Mouse (Mus musculus) urinary bladder, adult 2 months (tissue): ENCODE data around the gene Gabarap. TPM values are rescaled to one million over a fixed set of nuclear protein-coding genes. Genes with fewer than 3 reads are reported as not detected.
"Not testable (repeated sequence)": the region's sequence is repeated elsewhere in the genome, so short reads cannot be mapped to it uniquely, and the experiment has no call there.

ENCODE experiments used
- DNase-seq: peaks from one replicate; pipeline ENCODE4 v3.0.0; 2022; ENCODE audit warnings: low spot score
- polyA plus RNA-seq: library from polyadenylated mRNA; depleted of rRNA; stranded (reverse); fragments of >200 nt; gene quantifications from 2 replicates; pipeline ENCODE4 v1.2.3, GENCODE M21; 2012

Gene Gabarap
- polyA plus RNA-seq, 1 experiment: 374 TPM

- no peak for DNase-seq
Observed at GRCm38 (mm10) chr11:69998567-69999491, 7.9 kb downstream of the Gabarap start.

GRCm38 (mm10) chr11:69999666-70000065 is 8.7 kb downstream of the Gabarap start:
- DNase-seq: no peak

- DNase-seq: peak; percentile 74
Observed at GRCm38 (mm10) chr11:70000396-70000898, 9.5 kb downstream of the Gabarap start, which contains the start of gene Dvl2. Dvl2 (plus strand) TSS chr11:70000595.

DNA sequence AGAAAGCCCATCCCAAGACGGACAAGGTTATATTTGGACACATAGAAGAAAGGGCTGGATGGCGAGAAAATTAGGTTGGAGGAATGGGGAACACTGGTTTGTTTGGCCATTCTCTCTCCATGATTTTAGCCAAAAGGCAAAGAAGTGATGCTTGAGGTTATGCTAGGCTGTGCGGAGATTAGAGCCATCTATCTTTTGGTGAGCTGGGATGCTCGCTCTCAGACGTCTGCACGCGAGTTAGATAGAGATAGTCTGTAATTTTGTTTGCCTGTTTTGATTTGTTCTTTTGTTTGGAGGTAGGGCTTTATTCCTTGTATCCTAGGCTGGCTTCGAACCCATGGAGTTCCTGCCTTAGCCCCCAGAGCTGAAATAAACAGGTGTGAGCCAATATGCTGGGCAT is 10.2 kb downstream of the Gabarap start:
- no peak for DNase-seq

- DNase-seq: no peak
Observed at GRCm38 (mm10) chr11:70001865-70002264, 10.9 kb downstream of the Gabarap start.

- DNase-seq: no peak
Observed at GRCm38 (mm10) chr11:70002471-70002870, 11.5 kb downstream of the Gabarap start.

- no peak for DNase-seq
Observed at GRCm38 (mm10) chr11:70005521-70005920, 14.6 kb downstream of the Gabarap start.

DNA sequence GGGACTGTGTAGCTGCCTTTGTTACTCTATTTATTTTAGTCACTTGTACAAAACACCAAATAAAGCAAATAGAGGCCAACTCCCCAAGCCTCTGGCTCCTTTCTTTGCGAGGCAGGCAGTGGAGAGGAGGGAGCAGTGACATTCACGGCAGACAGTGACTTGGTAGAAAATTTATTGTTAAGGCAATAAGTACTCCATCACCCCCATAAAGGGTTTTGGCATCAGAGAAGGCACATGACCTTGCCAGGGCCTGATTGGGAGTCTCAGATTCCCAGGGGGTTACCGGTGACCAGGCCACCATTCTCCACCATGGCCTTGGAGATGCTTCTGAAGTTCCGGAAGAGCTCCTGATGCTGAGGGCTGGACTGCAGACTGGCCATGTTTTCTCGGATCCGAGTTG is 19.1 kb downstream of the Gabarap start:
- DNase-seq: no peak

DNA sequence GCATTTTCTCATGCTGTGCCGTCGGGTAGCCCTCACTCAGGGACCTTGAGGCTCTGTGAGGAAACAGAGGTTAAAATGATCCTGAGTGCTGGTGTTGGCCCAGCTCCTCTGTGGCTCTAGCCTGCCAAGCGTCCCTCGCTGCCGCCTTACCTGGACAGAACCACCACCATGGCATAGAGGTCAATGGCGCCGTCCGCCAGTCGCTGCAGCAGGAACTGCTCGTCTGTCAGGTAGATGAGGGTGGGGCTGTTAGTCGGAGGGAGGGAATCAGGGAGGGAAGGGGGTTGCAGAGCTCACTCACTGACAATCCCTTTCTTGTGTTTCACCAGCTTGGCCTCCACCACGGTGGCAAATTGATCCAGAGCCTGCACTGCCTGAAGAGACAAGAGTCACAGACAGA is 19.6 kb downstream of the Gabarap start:
- DNase-seq: peak; percentile 14

GRCm38 (mm10) chr11:70010961-70011360 is 20.0 kb downstream of the Gabarap start:
- peak; percentile 21 for DNase-seq

DNA sequence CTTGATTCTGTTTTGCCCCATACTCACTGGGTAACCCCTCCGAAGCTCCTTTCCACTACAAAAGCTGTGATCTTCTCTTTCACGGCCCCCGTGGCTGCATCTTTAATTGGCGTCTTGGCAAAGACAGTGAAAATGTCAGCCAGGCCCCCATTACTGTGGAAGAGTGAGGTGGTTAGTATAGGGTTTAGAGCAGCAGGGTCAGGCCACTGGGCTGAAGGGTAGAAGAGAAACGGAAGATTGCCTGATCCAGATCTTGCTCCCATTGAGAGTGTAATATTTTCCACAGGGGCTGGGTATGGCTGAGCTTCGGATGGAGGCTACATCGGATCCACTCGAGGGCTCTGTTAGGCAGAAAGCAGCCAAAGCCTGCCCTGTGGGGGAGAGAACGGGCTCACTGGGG is 22.0 kb downstream of the Gabarap start:
- peak; percentile 17 for DNase-seq

- DNase-seq: no peak
Observed at GRCm38 (mm10) chr11:70013408-70013807, 22.5 kb downstream of the Gabarap start.

GRCm38 (mm10) chr11:70014051-70014450 is 23.1 kb downstream of the Gabarap start:
- DNase-seq: no peak

DNA sequence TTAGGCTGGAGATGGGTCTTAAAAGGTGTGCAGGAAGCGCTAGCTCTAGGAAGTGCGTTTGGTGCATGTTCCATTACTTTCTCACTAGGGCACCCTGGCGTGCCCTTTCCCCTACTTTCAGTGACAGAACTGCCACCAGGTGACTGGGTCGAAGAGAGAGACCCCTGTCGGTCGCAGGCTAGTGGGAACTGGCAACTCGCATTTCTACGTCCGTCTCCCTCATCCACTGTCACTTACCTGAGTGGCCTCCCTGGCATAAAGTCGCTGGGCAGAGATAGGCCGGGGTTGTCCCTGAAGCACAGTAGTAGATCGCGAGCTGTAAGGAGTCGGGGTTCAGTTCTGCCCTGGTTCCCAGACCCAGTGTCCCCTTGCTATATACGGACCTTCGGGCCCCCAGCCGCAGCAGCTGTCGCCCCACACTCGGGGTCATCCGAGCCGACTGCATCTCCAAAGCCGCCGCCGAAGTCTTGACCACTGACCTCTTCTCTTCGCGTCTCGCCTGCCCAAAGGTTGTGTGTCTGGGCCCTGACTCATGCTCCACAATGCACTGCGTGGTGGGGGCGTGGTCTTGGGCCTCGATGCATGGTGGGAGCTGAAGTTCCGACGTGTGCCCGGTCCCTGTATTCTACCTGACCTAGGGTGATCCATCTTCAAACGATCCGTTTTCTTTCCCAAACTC is 24.1 kb downstream of the Gabarap start, which contains the start of gene Acadvl:
Gene Acadvl (minus strand): TSS at position 532 of the 679 bp plus-strand sequence.
- DNase-seq: peak; percentile 81

GRCm38 (mm10) chr11:70015677-70016076 is 24.7 kb downstream of the Gabarap start:
- no peak for DNase-seq

DNA sequence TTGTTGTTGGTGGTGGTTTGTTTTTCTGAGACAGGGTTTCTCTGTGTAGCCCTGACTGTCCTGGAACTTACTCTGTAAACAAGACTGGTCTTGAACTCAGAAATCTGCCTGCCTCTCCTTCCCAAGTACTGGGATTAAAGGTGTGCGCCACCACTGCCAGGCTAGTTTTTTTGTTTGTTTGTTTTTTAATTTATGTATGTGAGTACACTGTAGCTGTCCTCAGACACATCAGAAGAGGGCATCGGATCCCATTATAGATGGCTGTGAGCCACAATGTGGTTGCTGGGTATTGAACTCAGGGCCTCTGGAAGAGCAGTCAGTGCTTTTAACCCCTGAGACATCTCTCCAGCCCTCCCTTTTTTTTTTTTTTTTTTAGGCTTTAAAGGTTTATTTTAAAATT is 25.2 kb downstream of the Gabarap start:
- not testable (repeated sequence) for DNase-seq

- DNase-seq: no peak
Observed at GRCm38 (mm10) chr11:70016669-70017068, 25.7 kb downstream of the Gabarap start, which contains the start of gene Dlg4. Dlg4 (plus strand) TSS chr11:70016942.

DNA sequence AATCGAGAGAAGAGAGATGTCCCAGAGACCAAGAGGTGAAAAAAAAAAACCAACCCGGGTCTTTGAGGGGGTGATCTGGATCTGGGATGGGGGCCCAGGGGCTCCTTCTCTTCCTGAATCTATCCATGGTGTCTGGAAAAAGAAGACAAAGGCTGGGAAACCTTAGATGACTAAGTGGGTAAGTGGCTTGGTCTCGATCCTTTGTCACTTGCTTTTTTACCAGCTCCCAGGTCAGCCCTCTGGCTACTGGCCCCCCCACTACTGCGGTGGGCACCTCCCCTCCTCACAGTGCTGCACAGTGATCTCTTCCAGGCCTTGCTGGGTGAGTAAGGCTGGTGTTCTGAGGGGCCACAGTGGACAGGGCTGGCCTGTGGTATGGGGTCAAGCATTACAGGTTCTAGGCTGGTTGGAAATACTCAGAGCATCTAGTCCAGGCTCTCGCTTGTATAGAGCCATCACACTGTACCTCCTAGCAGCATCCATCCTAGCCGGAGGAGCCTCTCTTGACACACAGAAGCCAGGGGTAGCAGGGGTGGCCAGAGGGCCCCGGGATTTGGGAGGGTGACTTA is 26.3 kb downstream of the Gabarap start:
- DNase-seq: no peak

GRCm38 (mm10) chr11:70018131-70018990 is 27.4 kb downstream of the Gabarap start:
- DNase-seq: no peak

DNA sequence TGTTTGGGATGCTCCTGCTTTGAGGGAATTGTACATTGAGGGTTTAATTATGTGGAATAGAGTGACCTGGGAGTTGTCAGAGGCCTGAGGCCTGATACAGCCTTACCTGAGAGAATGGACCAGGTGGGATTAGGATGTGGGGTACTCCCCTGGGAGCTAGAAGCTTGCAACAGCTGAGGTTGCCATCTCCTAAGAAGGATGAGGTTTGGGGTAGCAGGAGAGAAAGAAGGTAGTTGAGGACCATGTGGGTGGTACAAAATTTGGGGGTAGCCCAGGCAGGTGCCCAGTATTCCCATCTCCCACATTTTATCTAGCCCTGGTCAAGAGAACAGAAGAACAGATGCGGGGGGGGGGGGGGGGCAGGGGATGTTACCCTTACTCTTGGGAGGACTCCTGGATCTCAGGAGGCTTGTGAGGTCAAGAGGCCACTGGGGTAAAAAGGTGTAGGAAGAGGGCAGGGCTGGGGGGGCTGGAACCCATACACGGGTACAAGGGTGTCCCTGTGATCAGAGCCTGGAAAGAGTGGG is 28.6 kb downstream of the Gabarap start:
- DNase-seq: no peak
